Mouse (Mus musculus): ENCODE data around the gene Bmp2k.
"Not testable (repeated sequence)": the region's sequence is repeated elsewhere in the genome, so short reads cannot be mapped to it uniquely, and the experiment has no call there.

Gene Bmp2k

DNA sequence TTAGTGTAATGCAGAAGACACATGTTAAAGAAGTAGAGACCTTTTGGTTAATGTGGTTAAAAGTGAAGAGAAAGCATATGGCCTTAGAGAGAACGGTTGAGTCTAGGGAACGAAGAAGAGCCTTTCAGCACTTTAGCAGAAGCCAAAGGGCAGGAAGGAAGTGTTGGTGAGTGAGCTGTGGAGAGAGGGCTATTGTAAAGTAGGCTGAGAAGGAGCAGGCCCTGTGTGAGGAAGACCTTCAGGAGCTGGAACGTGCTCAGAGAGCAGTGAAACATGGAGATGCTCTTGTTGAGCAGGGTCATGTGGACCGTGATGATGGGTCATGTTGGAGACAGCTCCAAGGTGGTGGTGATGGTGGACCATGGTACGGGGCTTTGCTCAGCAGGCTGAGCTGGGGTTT is 4.8 kb downstream of the Bmp2k start:
- no peak for DNase-seq (ENCODE audit: low spot score)

DNA sequence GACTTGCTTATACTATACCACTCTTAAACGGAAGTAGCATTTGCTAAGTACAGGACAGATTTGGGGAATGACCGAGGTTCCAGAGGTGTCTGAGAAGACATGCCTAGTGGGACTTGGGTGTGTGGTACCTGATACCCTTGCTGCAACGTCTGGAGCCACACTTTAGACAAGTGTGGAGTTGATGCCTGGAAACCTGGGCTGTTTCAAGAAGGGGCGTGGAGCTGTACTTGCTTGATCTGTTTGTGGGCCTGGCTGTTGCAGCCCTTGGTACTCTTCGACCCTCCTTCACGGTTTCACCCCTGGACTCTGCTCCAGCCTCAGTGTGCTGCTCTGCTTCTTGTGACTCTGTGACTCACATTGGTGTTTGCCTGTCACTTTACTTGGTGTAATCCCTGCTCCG is 5.4 kb downstream of the Bmp2k start:
- no peak for DNase-seq (ENCODE audit: low spot score)

- no peak for DNase-seq (ENCODE audit: low spot score)
Measured at GRCm38 (mm10) chr5:97004178-97005030, 6.9 kb downstream of the Bmp2k start.

DNA sequence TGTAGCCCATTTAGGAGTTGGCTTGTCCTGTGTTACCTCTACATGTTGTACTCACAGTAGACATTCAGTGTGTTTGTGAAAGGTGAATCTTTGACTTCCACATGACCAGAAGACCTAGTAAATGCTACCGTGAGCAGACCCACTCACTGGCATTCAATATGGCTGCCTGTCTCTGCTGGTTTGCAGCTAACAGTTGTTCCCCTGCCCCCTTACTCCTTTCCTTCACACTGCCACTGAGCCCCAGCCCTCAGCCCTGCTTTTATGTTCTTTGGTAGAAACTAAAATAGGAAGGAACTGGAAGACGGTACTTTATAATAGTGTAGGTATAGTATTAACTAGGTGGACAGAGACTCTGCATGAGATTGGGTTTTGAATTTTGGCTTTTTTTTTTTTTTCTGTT is 8.4 kb downstream of the Bmp2k start:
- no peak for DNase-seq (ENCODE audit: low spot score)

DNA sequence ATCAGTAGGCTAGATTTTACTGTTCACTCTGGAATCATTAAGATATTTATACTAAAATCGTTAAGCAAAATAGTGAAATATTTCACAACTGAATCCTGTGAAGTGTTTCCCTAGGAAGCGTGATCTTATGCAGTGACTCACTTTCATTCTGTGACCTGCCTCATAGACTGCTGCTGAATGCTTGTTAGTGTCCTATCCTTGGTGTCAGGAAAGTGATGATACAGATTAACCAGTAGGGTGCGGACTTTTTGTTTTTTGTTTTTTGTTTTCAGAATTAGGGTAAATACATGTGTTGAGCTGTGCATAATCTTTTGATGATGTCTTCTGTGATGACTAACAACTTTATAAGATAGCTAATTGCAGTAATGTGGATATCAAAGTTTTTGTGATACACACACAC is 9.4 kb downstream of the Bmp2k start:
- DNase-seq (ENCODE audit: low spot score), result no peak

GRCm38 (mm10) chr5:97007496-97007895 is 10.0 kb downstream of the Bmp2k start:
- DNase-seq (ENCODE audit: low spot score), result no peak

DNA sequence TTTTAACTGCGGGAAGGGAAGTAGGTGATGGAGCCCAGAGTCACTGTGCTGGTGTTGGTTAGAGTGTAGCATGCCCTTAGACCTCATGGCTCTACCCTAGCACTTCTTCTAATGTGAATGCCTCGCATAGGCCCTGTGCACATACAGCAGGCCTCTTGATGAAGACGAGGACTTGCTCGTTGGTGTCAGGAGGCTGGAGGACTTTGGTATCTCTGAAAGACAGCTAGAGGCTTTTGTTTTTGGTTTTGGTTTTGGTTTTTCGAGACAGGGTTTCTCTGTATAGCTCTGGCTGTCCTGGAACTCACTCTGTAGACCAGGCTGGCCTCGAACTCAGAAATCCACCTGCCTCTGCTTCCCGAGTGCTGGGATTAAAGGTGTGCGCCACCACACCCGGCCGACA is 11.7 kb downstream of the Bmp2k start:
- not testable (repeated sequence) for DNase-seq (ENCODE audit: low spot score)

DNA sequence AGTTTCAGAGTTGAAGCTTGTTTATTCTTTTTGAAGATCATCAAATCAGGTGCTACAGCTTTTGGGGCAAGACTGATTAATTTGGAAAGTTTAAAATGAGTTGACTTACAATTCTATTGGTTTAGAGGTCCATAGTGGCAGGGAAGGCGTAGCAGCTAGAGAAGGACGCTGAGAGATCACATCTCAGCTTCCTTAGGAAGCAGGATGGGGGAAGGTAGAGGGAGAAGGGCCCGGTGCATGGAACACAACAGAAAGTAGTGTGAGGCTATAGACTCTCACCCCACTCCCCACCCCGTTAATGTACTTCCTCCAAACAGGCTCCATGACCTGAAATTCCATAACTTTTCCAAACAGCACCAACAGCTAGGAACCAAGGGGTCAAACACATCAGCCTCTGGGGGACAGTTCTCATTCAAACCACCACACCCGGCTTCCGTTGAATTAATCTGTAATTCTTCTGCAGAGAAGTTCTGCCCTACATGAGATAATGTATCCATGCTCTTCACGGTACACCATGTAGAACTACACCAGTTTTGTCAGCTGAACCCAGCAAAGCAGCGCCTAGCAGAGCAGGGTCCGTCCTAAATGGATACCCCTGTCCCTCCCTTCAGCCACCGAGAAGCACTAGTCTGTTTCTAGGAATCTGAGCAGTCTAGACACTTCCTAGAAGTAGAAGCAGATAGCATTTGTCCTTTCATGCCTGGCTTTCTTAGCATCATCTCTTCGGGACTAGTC is 12.3 kb downstream of the Bmp2k start:
- no peak for DNase-seq (ENCODE audit: low spot score)

DNA sequence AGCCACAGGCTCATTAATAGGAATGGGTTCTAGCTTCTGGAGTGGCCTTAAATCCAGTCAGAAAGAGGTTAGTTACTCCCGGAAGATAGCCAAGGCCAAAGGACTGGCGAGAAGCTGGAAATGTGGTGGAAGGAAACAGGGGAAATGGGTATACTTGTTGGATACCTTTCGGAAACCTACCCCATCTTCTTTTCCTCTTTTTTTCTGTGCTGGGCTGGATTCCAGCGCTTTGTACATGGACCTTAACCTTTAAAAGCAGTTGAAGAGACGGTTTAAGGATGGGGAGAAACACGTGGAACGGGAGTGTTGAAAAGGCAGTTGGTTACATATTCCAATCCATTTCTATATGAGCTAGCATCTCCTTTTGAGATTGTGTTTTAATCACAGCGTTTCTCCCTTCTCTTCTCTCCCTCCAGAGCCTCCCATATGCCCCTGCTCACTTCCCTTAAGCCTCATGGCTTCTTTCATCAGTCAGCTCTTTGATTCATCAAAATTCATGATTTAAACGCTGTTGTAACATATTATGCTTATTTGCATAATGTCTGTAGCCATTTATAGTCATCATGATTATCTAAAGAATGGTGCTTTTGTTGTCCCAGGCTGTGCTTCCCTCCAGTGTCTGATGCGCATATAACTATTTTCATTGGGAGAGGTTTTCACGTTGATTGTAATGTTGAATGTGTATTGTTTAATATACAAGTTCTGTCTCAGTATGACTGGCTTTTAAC is 18.5 kb downstream of the Bmp2k start:
- DNase-seq (ENCODE audit: low spot score), result no peak

GRCm38 (mm10) chr5:97016842-97017577 is 19.5 kb downstream of the Bmp2k start:
- peak; percentile 51 for DNase-seq (ENCODE audit: low spot score)

- DNase-seq (ENCODE audit: low spot score), result no peak
Measured at GRCm38 (mm10) chr5:97022305-97023278, 25.1 kb downstream of the Bmp2k start.

DNA sequence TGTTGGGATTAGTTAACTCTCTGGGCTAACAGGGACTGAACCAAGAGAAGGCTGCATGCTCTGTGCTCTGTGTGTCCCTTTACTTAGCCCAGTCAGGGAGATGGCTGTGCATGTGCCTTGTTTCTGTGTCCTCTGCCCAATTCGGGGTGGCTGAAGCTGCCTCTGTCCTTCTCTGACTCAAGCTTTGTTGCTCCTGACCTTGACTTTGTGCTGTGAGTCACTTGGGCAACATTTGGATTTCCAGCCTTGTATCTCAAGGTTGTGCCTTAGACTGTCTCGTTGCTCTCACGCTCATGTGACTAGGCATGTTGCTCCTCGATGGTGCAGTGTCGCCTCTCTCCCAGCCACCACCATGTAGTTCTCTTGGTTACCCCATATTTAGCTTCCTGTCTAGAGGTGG is 27.3 kb downstream of the Bmp2k start:
- DNase-seq (ENCODE audit: low spot score), result no peak

- DNase-seq (ENCODE audit: low spot score), result no peak
Measured at GRCm38 (mm10) chr5:97025650-97026049, 28.2 kb downstream of the Bmp2k start.

- no peak for DNase-seq (ENCODE audit: low spot score)
Measured at GRCm38 (mm10) chr5:97028004-97028403, 30.5 kb downstream of the Bmp2k start.

DNA sequence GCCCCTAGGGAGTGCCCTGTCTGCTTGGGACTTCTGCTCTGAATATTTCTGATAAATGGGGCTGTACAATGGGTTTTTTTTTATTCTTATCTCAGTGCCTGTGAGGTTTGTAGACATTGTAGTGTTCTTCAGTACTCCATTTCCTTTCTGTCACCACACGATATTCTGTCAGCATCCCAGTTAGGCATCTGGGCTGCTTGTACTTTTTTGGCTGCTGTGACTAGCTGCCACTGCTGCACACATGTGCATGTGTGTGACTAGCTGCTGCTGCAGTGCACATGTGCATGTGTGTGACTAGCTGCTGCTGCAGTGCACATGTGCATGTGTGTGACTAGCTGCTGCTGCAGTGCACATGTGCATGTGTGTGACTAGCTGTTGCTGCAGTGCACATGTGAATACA is 31.4 kb downstream of the Bmp2k start:
- not testable (repeated sequence) for DNase-seq (ENCODE audit: low spot score)

DNA sequence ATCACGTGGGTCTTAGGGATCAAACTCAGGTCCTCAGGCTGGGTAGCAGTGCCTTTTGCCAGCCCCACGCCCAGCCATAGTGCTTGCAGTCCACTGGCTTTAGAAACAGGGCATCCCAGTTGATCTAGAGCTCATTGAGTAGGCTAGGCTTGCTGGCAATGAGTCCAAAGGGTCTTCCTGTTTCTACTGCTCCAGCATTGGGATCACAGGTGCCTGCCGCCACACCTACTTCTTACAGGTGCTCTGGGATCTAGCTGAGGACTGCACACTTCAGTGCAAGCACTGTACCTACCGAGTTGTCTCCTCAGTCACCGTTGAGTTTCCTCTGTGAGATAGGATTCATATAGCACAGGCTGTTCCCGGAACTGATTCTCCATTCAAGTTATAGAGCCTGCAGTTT is 34.3 kb downstream of the Bmp2k start:
- no peak for DNase-seq (ENCODE audit: low spot score)

GRCm38 (mm10) chr5:97045260-97045659 is 47.8 kb downstream of the Bmp2k start:
- no peak for DNase-seq (ENCODE audit: low spot score)

DNA sequence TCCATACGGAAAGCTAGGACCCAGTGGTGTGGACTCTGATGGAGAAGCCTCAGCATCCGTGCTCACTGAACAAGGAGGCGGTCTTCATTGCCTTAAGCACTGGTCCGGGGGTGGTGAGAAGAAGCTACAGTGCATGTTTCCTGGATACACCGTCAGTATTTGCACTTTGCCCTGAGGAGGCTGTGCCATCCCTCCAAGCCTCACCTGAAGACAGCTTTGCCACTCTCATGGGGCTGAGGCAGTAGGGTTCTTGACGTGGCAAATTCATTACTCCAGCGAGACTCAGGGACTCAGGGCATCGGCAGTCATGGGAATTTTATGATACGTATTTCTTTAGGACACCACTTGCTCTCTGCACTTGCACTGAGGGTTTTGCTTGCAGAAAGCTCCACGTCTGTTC is 49.2 kb downstream of the Bmp2k start:
- DNase-seq (ENCODE audit: low spot score), result no peak

- no peak for DNase-seq (ENCODE audit: low spot score)
Measured at GRCm38 (mm10) chr5:97048905-97049304, 51.4 kb downstream of the Bmp2k start.

DNA sequence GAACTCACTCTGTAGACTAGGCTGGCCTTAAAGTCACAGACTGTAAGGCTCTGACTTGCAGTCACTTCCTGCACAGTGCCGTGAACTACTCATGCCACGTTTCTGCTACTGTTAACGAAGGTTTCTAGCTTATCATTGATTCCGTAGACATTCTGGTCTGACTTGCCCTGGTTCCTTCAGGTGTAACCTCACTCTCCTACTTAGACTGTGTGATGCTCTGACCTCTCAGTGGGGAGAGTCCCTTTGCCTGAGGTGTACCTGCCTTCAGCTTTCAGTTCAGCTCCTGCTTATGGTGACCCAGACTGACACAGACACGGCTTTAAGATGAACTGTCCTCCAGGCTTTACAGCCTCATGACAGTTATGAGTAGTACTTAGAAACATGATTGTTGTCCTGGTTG is 56.7 kb downstream of the Bmp2k start:
- DNase-seq (ENCODE audit: low spot score), result no peak

DNA sequence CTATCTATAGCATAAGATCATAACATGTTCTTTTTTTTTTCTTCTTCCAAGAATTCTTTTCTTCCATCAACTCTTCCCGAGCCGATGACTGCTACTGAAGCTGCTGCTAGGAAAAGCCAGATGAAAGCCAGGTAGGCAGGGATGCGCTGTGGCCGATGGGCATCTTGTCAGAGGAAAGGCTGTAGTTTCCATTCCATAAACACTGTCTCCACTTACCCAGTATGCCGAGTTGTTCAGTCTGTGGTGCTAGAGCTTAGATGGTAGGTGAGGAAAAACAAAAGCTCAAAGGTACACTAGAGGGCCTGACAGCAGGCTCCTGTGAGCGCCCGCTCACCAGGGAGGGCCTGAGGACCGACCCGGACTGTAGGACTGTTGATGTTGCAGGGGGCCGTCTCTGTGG is 57.3 kb downstream of the Bmp2k start:
- DNase-seq (ENCODE audit: low spot score), result no peak
